Mouse (Mus musculus) left cerebral cortex, adult 9 months (tissue): ENCODE measurements around the gene Fam114a1.

Source experiments
- DNase-seq, 2 experiments: peaks; one replicate each; pipeline ENCODE4 v3.0.0; 2022; ENCODE audit warnings: low spot score in 2 of 2

Gene Fam114a1

GRCm38 (mm10) chr5:64969861-64970771 is at the start of gene Fam114a1:
Gene Fam114a1 (plus strand): TSS chr5:64970071.
- DNase-seq = no peak

- peak in 1 of 2 experiments; percentile 6 for DNase-seq
Measured at GRCm38 (mm10) chr5:64922891-64923381, 46.9 kb upstream of the Fam114a1 start.

GRCm38 (mm10) chr5:64932215-64932614 is 37.7 kb upstream of the Fam114a1 start:
- DNase-seq = no peak

- DNase-seq = no peak
Measured at GRCm38 (mm10) chr5:64932775-64933174, 37.1 kb upstream of the Fam114a1 start.

- no peak for DNase-seq
Measured at GRCm38 (mm10) chr5:64951486-64951885, 18.4 kb upstream of the Fam114a1 start.

GRCm38 (mm10) chr5:64954931-64955330 is 14.9 kb upstream of the Fam114a1 start:
- no peak for DNase-seq

- DNase-seq = no peak
Measured at GRCm38 (mm10) chr5:64958991-64959842, 10.7 kb upstream of the Fam114a1 start.

- DNase-seq = peak in 1 of 2 experiments; percentile 45
Measured at GRCm38 (mm10) chr5:64959843-64960230, 10.0 kb upstream of the Fam114a1 start, which contains the start of gene Tlr6. Gene Tlr6 (minus strand): TSS chr5:64960097.

- DNase-seq = no peak
Measured at GRCm38 (mm10) chr5:64960857-64961391, 8.9 kb upstream of the Fam114a1 start.

- DNase-seq = no peak
Measured at GRCm38 (mm10) chr5:64963271-64963670, 6.6 kb upstream of the Fam114a1 start.

GRCm38 (mm10) chr5:64963735-64964134 is 6.1 kb upstream of the Fam114a1 start:
- DNase-seq = no peak

GRCm38 (mm10) chr5:64968961-64969860 is 660 bp upstream of the Fam114a1 start:
- no peak for DNase-seq

GRCm38 (mm10) chr5:64975121-64975520 is 5.2 kb downstream of the Fam114a1 start:
- no peak for DNase-seq

- peak in 1 of 2 experiments; percentile 8 for DNase-seq
Measured at GRCm38 (mm10) chr5:64977128-64977527, 7.3 kb downstream of the Fam114a1 start.

GRCm38 (mm10) chr5:64985971-64986370 is 16.1 kb downstream of the Fam114a1 start:
- no peak for DNase-seq

GRCm38 (mm10) chr5:64989940-64990339 is 20.1 kb downstream of the Fam114a1 start:
- DNase-seq = no peak

GRCm38 (mm10) chr5:64992540-64992939 is 22.7 kb downstream of the Fam114a1 start:
- peak in 1 of 2 experiments; percentile 18 for DNase-seq

GRCm38 (mm10) chr5:64995408-64995807 is 25.5 kb downstream of the Fam114a1 start:
- no peak for DNase-seq

- DNase-seq = peak in 1 of 2 experiments; percentile 44
Measured at GRCm38 (mm10) chr5:65002940-65003824, 33.3 kb downstream of the Fam114a1 start.
